Mouse (Mus musculus) bone marrow, adult 2 months (tissue): Measurements from ENCODE around the gene Wdr26.

Source experiments
- CTCF ChIP-seq: fragments of 200-500 bp; IDR thresholded peaks from 2 replicates; pipeline ENCODE4 v1.5.1; 2011; ENCODE audit warnings: low read length, control low read depth; ENCODE audit not compliant: control insufficient read depth, insufficient read depth
- POLR2A ChIP-seq: fragments of 200-500 bp; IDR thresholded peaks from 2 replicates; pipeline ENCODE4 v1.6.1; 2011; ENCODE audit warnings: low read depth, mild to moderate bottlenecking, control low read depth, low read length, borderline replicate concordance; ENCODE audit not compliant: control insufficient read depth

DNA sequence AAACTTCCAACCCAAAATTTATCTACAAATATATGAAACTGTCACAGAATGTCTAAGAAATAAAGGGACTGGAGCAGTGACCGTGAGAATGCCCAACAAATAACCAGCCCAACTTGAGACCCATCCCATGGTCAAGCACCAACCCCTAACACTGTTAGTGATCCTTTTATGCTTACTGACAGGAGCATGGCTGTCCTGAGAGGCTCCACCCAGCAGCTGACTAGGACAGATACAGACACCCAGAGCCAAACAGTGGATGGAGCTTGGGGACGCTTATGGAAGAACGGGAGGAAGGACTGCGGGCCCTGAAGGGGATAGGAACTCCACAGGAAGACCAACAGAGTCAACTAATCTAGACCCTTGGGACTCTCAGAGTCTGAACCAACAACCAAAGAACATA, 22.9 kb downstream of the Wdr26 start:
- TF ChIP-seq CTCF (no peak), POLR2A (no peak)
